Mouse (Mus musculus) erythroid progenitor cell, adult 5-6 weeks (primary cell): Measurements from ENCODE around the gene Rbms3. TPM values are rescaled to one million over a fixed set of nuclear protein-coding genes. Genes with fewer than 3 reads are reported as not detected.

ENCODE experiments used
- ATAC-seq: replicated peaks from 2 replicates; pipeline ENCODE4 v1.8.0; 2016; ENCODE audit warnings: moderate number of reproducible peaks, mild to moderate bottlenecking, moderate TSS enrichment, inconsistent platforms; ENCODE audit not compliant: poor library complexity, low FRiP score, severe bottlenecking
- total RNA-seq, 2 experiments: library from RNA; stranded (forward) in 1 of 2; stranded (reverse) in 1 of 2; fragments of 150-400 nt in 1 of 2; fragments of 186-747, 209-891 nt in 1 of 2; gene quantifications; 2 replicates each; pipeline versions ENCODE4 v1.2.3 to v1.2.4; 2015 to 2017; ENCODE audit warnings: low replicate concordance in 2 of 2

Rbms3 gene
- total RNA-seq, 2 experiments from 2014 or later = not detected

DNA sequence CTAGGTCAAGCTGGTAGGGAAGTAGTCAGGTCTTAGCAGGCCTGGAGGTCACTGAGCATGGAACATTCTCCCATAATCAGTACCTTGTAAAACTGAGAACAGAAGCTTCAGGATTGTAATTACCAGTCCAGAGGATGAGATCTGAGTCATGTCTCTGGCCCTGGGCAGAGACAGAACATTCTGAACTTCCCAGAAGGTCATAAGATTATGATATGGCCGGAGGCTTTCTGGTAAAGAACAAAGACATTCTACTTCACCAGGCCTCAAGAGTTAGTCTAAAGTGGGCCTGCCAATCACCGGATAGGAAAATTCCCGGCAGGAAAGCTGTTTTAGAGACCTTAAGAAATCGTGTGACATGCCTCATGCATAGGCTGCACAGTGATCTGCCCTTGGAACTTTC lies 799.8 kb downstream of the Rbms3 start:
- no peak for ATAC-seq

GRCm38 (mm10) chr9:116821601-116822000 lies 808.1 kb downstream of the Rbms3 start:
- no peak for ATAC-seq

GRCm38 (mm10) chr9:116817196-116817595 lies 812.5 kb downstream of the Rbms3 start:
- ATAC-seq = no peak

GRCm38 (mm10) chr9:116814495-116815094 lies 815.1 kb downstream of the Rbms3 start:
- no peak for ATAC-seq

GRCm38 (mm10) chr9:116813396-116813795 lies 816.3 kb downstream of the Rbms3 start:
- no peak for ATAC-seq

- no peak for ATAC-seq
Observed at GRCm38 (mm10) chr9:116809260-116809659, 820.5 kb downstream of the Rbms3 start.

- no peak for ATAC-seq
Observed at GRCm38 (mm10) chr9:116808401-116808800, 821.3 kb downstream of the Rbms3 start.

- ATAC-seq = no peak; the same call in 1 of the 2 replicates
Observed at GRCm38 (mm10) chr9:116807166-116808081, 822.3 kb downstream of the Rbms3 start.

DNA sequence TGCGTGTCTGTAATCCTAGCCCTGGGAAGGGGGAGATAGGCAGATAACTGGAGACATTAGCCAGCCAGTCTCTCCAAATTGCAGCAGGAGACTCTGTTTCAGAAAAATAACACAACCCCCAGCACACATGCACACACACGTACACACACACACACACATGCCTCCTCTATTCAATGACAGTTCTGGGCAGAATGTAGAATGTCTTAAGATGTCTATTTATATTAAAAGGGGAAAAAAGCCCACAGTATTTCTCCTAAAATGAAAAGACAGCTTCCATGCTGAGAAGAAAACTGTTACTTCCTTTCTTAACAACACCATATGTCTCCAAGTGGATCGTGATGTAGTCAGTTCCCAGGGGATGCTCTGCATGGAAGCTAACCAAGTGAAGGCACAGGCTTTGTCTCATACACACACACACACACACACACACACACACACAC lies 826.4 kb downstream of the Rbms3 start:
- no peak for ATAC-seq

GRCm38 (mm10) chr9:116802602-116803001 lies 827.1 kb downstream of the Rbms3 start:
- no peak for ATAC-seq

DNA sequence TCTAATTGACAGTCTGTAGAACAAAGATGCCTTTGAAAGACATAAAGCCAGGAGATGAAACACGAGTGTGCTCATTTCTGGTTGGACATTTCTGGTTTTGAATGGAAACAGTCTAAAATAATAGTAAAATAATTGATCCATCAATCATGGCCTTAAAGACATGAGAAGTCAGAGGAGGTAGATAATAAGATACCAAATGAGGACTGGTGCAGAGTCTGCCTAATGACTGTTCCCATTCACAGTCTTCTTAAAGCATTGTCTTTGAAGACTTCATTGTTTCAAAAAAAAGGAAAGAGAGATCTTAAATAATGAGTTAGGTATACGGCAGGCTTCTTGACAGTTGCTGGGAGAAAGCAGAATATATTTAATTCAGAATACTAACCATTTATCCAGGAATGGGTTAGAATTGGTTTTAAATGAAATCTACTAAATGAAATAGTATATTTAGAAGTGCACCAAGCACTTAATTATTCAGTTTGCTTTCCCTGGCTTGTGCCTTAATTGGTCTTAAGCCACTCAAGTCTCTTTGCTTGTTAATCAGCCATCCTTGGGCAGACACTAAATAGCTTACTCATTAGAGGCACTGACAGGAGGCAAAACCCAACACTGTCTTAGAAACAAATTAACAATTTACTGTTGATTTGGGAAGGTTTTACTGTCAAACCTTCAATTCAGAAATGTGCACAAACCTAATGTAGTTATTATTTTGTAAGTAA lies 834.3 kb downstream of the Rbms3 start:
- ATAC-seq = no peak

DNA sequence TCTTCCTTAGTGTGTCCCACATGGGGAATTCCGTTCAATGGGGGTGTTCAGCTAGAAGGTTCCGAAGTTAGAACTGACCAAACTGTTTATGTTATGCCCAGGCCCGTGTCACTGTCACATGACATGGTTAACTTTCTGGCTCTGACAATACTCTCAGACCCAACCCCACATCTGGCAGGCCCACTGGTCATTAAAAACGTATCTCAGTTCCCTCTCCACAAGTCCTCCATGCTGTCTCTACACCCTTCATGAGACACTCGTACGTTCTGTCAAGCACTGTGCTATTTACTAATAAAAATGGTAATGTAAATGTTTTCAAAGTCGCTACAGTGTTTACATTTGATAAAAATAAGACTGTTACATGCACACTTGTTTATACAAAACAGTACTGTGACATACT lies 837.9 kb downstream of the Rbms3 start:
- ATAC-seq = no peak

DNA sequence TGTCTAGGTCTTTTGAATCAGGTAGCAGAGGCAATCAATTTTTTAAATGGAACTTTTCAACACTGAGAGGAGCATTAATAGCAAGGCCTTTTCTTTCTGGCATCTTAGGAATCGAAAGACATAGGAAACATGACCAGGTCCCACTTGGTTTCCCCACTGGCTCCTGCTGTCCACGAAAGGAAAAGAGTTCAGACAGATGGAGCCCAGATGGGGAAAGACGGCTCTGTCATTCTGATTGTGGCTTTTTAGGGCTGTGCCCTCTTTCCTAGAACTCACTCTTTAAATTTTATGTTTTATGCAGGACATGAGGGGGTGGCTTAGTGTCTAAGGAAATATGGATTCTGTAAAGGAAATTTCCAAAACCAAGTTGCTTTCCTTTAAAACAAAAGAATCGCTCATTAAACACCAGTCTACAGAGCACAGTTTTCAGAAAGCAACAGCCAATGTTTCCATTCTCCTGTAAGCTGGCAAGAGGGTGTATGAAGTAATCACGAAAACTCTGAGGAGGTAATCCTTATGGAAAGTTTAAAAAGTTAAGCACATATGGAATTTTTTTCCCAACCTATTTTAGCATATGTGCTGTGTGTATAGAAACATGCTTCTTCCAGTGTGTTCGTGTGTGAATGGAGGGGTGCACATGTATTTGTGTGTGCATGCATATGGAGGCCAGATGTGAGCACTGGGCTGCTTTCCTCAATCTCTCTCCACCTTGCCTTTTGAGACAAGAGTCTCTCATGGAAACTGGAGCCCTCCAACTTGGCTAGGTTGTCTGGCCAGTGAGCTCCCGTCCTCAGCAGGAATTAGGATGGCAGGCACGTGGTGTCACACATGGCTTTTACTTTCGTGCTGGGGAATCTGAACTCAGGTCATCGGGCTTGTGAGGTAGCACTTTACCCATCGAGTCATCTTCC lies 843.3 kb downstream of the Rbms3 start:
- no peak for ATAC-seq

GRCm38 (mm10) chr9:116771820-116772219 lies 857.9 kb downstream of the Rbms3 start:
- no peak for ATAC-seq

DNA sequence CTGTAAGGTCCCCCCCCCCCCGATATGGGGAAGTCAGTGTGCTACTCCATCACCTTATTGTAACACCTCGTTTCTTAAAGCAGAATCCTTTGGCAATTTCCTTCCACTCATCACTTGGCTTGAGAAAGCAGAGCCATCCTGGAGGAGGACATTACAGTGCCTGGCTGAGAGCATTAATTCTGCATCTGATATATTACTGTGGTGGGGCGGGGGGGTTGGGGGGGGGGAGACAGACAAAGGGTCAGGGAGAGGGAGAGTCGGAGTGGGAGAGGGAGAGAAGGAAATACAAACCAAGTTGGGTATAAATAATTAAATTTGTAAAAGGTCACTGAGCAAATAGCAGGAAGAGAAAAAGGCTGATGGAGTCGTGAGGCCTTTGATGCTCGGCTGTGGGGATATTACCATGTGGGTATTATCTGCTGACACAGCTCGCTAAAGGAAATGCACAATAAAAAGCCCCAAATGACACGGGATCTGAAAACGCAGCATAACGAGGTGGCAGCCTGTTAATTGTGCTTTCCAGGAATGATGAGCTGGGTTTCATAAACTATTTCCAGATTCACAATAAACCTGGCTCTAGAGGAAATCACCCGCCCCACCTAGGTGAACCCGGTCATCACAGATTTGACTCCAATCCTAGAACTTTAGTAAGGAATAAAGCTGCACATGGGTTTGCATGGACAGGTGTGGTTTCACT lies 860.2 kb downstream of the Rbms3 start:
- ATAC-seq = no peak

- ATAC-seq = no peak
Observed at GRCm38 (mm10) chr9:116762395-116763025, 867.2 kb downstream of the Rbms3 start.

DNA sequence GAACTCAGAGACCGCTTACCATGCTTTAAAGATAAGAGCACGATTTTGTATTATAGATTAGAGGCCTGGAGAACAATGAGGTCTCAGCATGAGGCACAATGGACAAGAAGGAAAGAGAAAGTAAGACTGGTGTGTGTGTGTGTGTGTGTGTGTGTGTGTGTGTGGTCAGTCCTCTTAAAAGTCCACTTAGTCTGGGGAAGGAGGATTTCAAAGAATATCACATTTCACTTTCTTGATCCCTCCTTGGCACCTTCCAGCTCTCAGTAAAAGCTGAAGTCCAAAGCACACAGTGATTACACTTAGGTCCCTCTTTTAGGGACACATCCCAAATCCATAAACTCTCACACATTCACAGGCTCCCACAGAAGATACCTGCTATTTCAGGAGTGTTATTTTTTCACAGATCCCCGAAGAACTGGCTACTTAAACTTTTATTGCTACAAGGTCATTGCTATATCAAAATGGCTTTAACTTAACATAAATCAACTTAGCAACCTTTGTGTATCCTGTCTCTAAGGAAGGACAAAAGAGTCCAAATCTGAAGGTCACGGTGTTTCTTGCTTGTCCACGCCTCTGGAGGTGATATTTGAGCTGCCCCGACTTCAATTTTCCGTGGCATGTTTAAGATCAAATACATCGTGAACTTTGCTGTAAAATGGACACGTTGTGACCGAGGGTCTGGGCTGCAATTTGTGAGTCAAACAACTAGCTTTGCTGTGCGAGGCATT lies 880.7 kb downstream of the Rbms3 start:
- ATAC-seq = no peak

DNA sequence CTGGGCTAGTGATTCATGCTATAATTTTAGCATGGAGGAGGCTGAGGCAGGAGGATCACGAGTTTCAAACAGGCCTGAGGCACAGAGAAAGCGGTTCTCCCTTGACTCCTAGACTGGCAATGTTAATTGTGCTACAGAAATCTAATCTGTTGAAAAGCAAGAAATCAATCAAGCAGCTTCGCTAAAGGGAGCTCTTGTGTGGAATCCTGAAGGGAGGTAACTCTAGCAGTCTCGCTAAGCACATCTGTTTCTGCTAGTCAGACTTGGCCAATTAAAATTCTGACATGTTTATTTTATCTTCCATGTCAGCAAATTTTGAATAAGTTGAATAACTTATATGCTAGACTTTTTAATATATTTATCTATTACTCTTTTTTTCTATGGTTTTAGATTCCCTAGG lies 881.4 kb downstream of the Rbms3 start:
- ATAC-seq = no peak
